Mouse (Mus musculus): Measurements from ENCODE around the gene Arhgap42. TPM values are rescaled to one million over a fixed set of nuclear protein-coding genes. Genes with fewer than 3 reads are reported as not detected.

Gene Arhgap42
- polyA plus RNA-seq, 1 experiment from 2014 or later = 12.3 TPM

DNA sequence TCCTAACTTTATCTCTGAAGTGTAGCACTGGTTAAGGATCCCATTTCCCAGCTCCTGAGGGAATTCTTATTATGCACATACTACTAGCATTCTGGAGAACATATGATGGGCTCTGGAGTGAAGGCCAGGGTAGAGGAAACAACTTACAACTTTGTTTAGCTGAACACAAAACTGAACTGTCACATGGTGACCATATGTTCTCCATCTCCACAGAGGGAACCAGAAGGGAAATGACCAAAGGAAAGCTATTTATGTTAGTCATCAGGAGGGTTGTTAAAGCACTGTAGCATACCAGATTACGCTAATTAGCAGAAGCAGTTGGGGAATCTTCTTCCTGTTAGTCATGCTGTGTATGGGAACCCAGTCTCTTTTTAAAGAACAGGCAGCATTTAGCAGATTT lies 145.8 kb downstream of the Arhgap42 start:
- no peak overlapping the region for H3K27ac ChIP-seq (ENCODE audit: low read depth, low read length)
- H3K36me3 ChIP-seq (ENCODE audit: control insufficient read depth, insufficient read depth, low read length) = no peaks in the 10 kb centered on the region
- ATAC-seq (replicated peaks; ENCODE audit: insufficient number of reproducible peaks, low FRiP score, low TSS enrichment) = no peak
- no peak overlapping the region for H3K4me3 ChIP-seq (ENCODE audit: low read depth, low read length)
- H3K4me1 ChIP-seq (ENCODE audit: control insufficient read depth, insufficient read depth, low read length) = no peaks in the 10 kb centered on the region
- no peak overlapping the region for H3K4me2 ChIP-seq
- WGBS (ENCODE audit: insufficient replicate concordance) = 61% methylated on average over 1 of the region's 1 CpGs
- H3K27me3 ChIP-seq (ENCODE audit: control insufficient read depth, insufficient read depth, low read length) = no peaks in the 10 kb centered on the region
- H3K9ac ChIP-seq (ENCODE audit: low read depth, low read length) = no peak overlapping the region
- no peaks in the 10 kb centered on the region for H3K9me3 ChIP-seq (replicated peaks; ENCODE audit: control insufficient read depth, low read length)

DNA sequence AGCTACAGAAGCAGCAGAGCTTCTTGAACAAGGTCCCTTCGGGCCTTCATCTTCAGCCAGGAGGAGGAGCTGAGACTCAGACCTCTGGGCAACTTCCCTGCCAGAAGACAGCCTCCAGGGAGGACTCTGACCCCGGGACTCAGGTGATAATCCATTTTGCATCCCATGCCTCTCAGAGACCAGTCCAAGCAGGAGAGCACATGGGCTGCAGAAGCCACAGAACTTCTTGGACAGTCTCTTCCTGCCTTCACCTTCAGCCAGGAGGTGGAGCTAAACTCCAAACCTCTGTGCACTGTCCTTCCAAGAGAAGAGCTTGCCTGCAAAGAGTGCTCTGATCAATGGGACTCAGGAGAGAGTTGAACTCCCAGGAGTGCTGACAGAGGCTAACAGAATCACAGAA lies 155.5 kb downstream of the Arhgap42 start:
- Histone ChIP-seq H3K36me3 (ENCODE audit: control insufficient read depth, insufficient read depth, low read length) (no peaks in the 10 kb centered on the region), H3K4me1 (ENCODE audit: control insufficient read depth, insufficient read depth, low read length) (no peaks in the 10 kb centered on the region), H3K27ac (ENCODE audit: low read depth, low read length) (no peak overlapping the region), H3K9me3 (replicated peaks; ENCODE audit: control insufficient read depth, low read length) (no peaks in the 10 kb centered on the region), H3K4me3 (ENCODE audit: low read depth, low read length) (no peak overlapping the region), H3K27me3 (ENCODE audit: control insufficient read depth, insufficient read depth, low read length) (no peaks in the 10 kb centered on the region), H3K4me2 (no peak overlapping the region), H3K9ac (ENCODE audit: low read depth, low read length) (no peak overlapping the region)
- ATAC-seq (replicated peaks; ENCODE audit: insufficient number of reproducible peaks, low FRiP score, low TSS enrichment) = no peak
- WGBS (ENCODE audit: insufficient replicate concordance) = 67% methylated on average over 2 of the region's 2 CpGs

DNA sequence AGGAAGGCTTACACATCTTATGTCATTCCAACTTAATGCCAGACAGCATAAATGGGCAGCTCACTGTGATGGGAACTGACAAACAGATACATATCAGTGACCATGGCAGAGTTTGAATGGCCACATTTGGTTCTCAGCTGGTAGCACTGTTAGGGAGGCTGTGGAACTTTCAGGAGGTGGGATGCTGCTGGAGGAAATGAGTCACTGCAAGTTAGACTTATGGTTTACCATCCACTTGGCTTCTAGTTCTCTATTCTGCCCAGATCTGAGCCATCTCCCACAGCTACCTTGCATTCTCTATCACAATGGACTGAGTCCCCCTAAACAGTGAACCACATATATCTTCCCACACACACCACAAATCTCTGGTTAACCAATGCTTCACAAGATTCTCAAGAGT lies 186.0 kb downstream of the Arhgap42 start:
- Histone ChIP-seq H3K4me1 (ENCODE audit: control insufficient read depth, insufficient read depth, low read length) (no peaks in the 10 kb centered on the region), H3K9ac (ENCODE audit: low read depth, low read length) (no peak overlapping the region), H3K4me3 (ENCODE audit: low read depth, low read length) (no peak overlapping the region)

DNA sequence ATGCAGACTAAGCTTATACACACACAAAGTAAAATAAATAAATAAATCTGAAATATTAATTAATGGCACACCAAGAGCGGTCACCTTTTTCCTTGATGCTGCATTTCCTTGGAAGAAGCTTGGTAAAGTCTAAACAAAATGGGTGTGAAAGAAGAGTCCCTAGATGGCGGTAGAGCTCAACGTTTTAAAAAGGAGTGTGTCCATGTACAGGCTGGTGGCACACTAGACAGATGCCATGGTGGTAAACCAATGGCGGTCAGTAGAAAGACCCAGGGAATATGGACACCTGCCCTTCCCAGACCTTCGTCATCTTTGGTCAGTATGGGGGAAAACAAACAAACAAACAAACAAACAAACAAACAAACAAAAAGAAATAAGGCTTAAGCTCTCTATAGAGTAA lies 187.7 kb downstream of the Arhgap42 start:
- no peak for ATAC-seq (replicated peaks; ENCODE audit: insufficient number of reproducible peaks, low FRiP score, low TSS enrichment)
- 40% methylated on average over 5 of the region's 5 CpGs for WGBS (ENCODE audit: insufficient replicate concordance)
- H3K4me1 ChIP-seq (ENCODE audit: control insufficient read depth, insufficient read depth, low read length) = no peaks in the 10 kb centered on the region
- H3K4me2 ChIP-seq = no peak overlapping the region
- H3K4me3 ChIP-seq (ENCODE audit: low read depth, low read length) = no peak overlapping the region
- H3K9ac ChIP-seq (ENCODE audit: low read depth, low read length) = no peak overlapping the region
- no peaks in the 10 kb centered on the region for H3K36me3 ChIP-seq (ENCODE audit: control insufficient read depth, insufficient read depth, low read length)
- H3K27me3 ChIP-seq (ENCODE audit: control insufficient read depth, insufficient read depth, low read length) = no peaks in the 10 kb centered on the region
- no peak overlapping the region for H3K27ac ChIP-seq (ENCODE audit: low read depth, low read length)
- H3K9me3 ChIP-seq (replicated peaks; ENCODE audit: control insufficient read depth, low read length) = no peaks in the 10 kb centered on the region

More for the DNA sequence above, 186.0 kb downstream of the Arhgap42 start:
- ATAC-seq (replicated peaks; ENCODE audit: insufficient number of reproducible peaks, low FRiP score, low TSS enrichment) = no peak
- no peak overlapping the region for H3K27ac ChIP-seq (ENCODE audit: low read depth, low read length)
- H3K4me2 ChIP-seq = no peak overlapping the region
- no peaks in the 10 kb centered on the region for H3K27me3 ChIP-seq (ENCODE audit: control insufficient read depth, insufficient read depth, low read length)
- H3K9me3 ChIP-seq (replicated peaks; ENCODE audit: control insufficient read depth, low read length) = no peaks in the 10 kb centered on the region
- H3K36me3 ChIP-seq (ENCODE audit: control insufficient read depth, insufficient read depth, low read length) = no peaks in the 10 kb centered on the region

DNA sequence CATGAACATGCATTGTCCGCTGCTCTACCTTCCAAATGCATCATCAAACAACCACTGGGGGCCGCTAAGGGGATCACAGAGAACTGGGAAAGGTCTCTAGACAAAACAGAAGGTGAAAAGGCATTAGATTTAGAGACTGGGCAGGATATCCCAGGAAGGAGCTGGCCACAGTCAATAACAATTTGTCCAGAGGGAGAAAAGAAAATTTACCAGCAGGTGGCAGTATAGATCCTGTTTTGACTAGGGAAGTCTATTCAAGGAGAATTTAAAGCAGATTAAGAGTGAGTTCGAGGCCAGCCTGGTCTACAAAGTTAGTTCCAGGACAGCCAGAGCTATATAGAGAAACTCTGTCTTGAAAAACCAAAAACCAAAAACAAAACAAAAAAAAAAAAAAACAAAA lies 189.7 kb downstream of the Arhgap42 start:
- 49% methylated on average over 3 of the region's 3 CpGs for WGBS (ENCODE audit: insufficient replicate concordance)
- H3K4me3 ChIP-seq (ENCODE audit: low read depth, low read length) = no peak overlapping the region
- no peak overlapping the region for H3K27ac ChIP-seq (ENCODE audit: low read depth, low read length)
- H3K36me3 ChIP-seq (ENCODE audit: control insufficient read depth, insufficient read depth, low read length) = no peaks in the 10 kb centered on the region
- no peaks in the 10 kb centered on the region for H3K4me1 ChIP-seq (ENCODE audit: control insufficient read depth, insufficient read depth, low read length)
- H3K9me3 ChIP-seq (replicated peaks; ENCODE audit: control insufficient read depth, low read length) = no peaks in the 10 kb centered on the region
- no peaks in the 10 kb centered on the region for H3K27me3 ChIP-seq (ENCODE audit: control insufficient read depth, insufficient read depth, low read length)
- no peak overlapping the region for H3K4me2 ChIP-seq
- H3K9ac ChIP-seq (ENCODE audit: low read depth, low read length) = no peak overlapping the region
- no peak for ATAC-seq (replicated peaks; ENCODE audit: insufficient number of reproducible peaks, low FRiP score, low TSS enrichment)

DNA sequence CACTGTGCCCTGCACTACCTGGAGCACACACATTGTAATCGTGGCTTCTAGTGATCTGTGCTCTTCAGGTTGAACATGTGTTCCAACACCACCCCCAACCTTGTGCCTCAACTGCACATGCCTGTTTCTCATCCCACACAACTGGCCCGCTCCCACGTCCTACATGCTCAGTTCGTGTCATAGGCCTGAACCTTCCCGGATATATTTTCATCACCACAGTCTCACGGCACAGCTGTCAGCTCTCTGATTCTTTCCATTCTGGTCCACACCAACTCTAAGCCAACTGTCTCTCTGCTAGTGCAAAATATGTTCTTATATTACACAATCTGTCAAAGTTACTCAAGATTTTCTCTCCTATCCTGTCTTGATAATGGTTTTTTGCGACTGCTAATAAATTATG lies 197.9 kb downstream of the Arhgap42 start:
- no peak for ATAC-seq (replicated peaks; ENCODE audit: insufficient number of reproducible peaks, low FRiP score, low TSS enrichment)
- no peaks in the 10 kb centered on the region for H3K36me3 ChIP-seq (ENCODE audit: control insufficient read depth, insufficient read depth, low read length)

DNA sequence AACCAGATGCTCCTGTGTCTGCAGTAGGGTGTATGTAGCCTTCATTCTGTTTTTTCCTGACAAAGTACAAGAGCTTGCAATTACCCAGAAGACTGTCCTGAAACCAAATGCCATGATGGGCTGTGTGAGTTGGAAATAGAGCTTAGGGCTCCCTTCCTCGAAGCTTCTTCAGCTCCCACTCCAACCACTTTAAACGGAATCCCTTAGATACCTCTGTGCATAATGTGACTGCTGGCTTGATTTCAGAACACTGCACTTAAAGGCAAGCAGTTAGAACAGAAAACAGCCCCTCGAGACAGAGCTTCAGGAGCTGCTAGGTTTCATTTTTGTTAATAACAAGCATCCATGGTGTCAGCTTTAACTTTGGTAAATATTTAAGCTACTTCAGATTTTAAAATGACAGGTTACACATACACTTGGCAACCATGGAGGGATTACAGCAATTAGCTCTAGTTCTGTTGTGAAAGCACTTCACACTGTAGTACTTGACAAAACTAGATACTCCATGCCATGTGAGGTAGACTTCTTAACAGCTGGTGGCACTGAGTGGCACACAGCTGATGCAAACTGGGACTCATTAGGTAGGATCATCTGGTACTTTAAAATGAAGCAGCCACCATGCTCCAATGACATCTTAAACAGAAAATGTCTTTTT lies 201.8 kb downstream of the Arhgap42 start:
- Histone ChIP-seq H3K4me1 (ENCODE audit: control insufficient read depth, insufficient read depth, low read length) (no peaks in the 10 kb centered on the region), H3K9ac (ENCODE audit: low read depth, low read length) (no peak overlapping the region), H3K4me2 (no peak overlapping the region), H3K36me3 (ENCODE audit: control insufficient read depth, insufficient read depth, low read length) (no peaks in the 10 kb centered on the region), H3K27me3 (ENCODE audit: control insufficient read depth, insufficient read depth, low read length) (no peaks in the 10 kb centered on the region), H3K9me3 (replicated peaks; ENCODE audit: control insufficient read depth, low read length) (no peaks in the 10 kb centered on the region), H3K4me3 (ENCODE audit: low read depth, low read length) (no peak overlapping the region), H3K27ac (ENCODE audit: low read depth, low read length) (no peak overlapping the region)
- no peak for ATAC-seq (replicated peaks; ENCODE audit: insufficient number of reproducible peaks, low FRiP score, low TSS enrichment)
- WGBS (ENCODE audit: insufficient replicate concordance) = 45% methylated on average over 3 of the region's 3 CpGs

More for the DNA sequence above, 197.9 kb downstream of the Arhgap42 start:
- Histone ChIP-seq H3K27ac (ENCODE audit: low read depth, low read length) (no peak overlapping the region), H3K27me3 (ENCODE audit: control insufficient read depth, insufficient read depth, low read length) (no peaks in the 10 kb centered on the region), H3K4me3 (ENCODE audit: low read depth, low read length) (no peak overlapping the region), H3K4me2 (no peak overlapping the region), H3K9me3 (replicated peaks; ENCODE audit: control insufficient read depth, low read length) (no peaks in the 10 kb centered on the region), H3K4me1 (ENCODE audit: control insufficient read depth, insufficient read depth, low read length) (no peaks in the 10 kb centered on the region), H3K9ac (ENCODE audit: low read depth, low read length) (no peak overlapping the region)
- WGBS (ENCODE audit: insufficient replicate concordance) = 85% methylated on average over 7 of the region's 7 CpGs

DNA sequence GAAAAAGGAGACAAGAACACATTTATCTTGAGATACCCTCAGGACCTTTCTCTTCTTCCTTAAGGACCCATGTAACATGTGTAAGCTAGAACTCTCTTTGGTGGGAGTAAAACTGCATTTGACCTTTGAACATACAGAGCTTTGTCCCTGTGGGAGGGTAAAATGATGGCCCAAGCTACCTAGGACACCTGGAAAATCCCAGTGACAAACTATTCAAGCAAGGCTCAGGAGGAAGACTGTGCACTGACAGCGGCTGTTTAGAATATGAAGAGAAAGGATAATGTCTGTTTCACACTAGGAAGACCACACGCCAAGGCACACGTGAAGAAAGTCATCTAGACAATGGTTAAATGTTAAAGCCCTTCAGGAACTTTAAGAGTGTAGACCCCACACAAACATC lies 211.0 kb downstream of the Arhgap42 start:
- Histone ChIP-seq H3K9me3 (replicated peaks; ENCODE audit: control insufficient read depth, low read length) (no peaks in the 10 kb centered on the region), H3K36me3 (ENCODE audit: control insufficient read depth, insufficient read depth, low read length) (no peaks in the 10 kb centered on the region), H3K27me3 (ENCODE audit: control insufficient read depth, insufficient read depth, low read length) (no peaks in the 10 kb centered on the region), H3K4me1 (ENCODE audit: control insufficient read depth, insufficient read depth, low read length) (no peaks in the 10 kb centered on the region), H3K9ac (ENCODE audit: low read depth, low read length) (no peak overlapping the region), H3K27ac (ENCODE audit: low read depth, low read length) (no peak overlapping the region), H3K4me2 (no peak overlapping the region), H3K4me3 (ENCODE audit: low read depth, low read length) (no peak overlapping the region)
- no peak for ATAC-seq (replicated peaks; ENCODE audit: insufficient number of reproducible peaks, low FRiP score, low TSS enrichment)
- WGBS (ENCODE audit: insufficient replicate concordance) = 84% methylated on average over 3 of the region's 3 CpGs

DNA sequence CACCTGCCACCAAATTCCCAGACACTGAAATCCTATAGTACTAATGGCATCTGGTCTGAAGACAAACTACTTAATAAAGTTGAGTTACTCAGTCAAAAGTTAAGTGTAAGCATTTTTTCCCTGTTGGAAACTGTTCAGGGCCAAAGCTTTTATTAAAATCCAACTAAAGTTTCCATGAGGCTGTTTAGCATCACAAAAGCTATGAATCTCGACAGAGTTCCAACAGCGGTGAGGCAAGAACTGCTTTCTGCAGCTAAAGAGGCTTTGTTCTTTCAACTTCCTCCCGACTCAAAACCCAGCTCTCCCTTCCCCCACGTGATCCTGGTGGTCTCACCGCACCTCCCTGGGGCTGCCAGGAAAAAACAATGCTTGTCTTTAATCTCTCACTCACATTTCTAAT lies 211.5 kb downstream of the Arhgap42 start:
- Histone ChIP-seq H3K9ac (ENCODE audit: low read depth, low read length) (no peak overlapping the region), H3K27ac (ENCODE audit: low read depth, low read length) (no peak overlapping the region), H3K36me3 (ENCODE audit: control insufficient read depth, insufficient read depth, low read length) (no peaks in the 10 kb centered on the region), H3K9me3 (replicated peaks; ENCODE audit: control insufficient read depth, low read length) (no peaks in the 10 kb centered on the region), H3K4me1 (ENCODE audit: control insufficient read depth, insufficient read depth, low read length) (no peaks in the 10 kb centered on the region), H3K4me2 (no peak overlapping the region), H3K4me3 (ENCODE audit: low read depth, low read length) (no peak overlapping the region), H3K27me3 (ENCODE audit: control insufficient read depth, insufficient read depth, low read length) (no peaks in the 10 kb centered on the region)
- ATAC-seq (replicated peaks; ENCODE audit: insufficient number of reproducible peaks, low FRiP score, low TSS enrichment) = no peak
- 20% methylated on average over 5 of the region's 5 CpGs for whole genome bisulfite sequencing (ENCODE audit: insufficient replicate concordance)

Data from heart, embryonic 11.5 days (tissue).